Mouse (Mus musculus): ENCODE data around the gene Srl.

DNA sequence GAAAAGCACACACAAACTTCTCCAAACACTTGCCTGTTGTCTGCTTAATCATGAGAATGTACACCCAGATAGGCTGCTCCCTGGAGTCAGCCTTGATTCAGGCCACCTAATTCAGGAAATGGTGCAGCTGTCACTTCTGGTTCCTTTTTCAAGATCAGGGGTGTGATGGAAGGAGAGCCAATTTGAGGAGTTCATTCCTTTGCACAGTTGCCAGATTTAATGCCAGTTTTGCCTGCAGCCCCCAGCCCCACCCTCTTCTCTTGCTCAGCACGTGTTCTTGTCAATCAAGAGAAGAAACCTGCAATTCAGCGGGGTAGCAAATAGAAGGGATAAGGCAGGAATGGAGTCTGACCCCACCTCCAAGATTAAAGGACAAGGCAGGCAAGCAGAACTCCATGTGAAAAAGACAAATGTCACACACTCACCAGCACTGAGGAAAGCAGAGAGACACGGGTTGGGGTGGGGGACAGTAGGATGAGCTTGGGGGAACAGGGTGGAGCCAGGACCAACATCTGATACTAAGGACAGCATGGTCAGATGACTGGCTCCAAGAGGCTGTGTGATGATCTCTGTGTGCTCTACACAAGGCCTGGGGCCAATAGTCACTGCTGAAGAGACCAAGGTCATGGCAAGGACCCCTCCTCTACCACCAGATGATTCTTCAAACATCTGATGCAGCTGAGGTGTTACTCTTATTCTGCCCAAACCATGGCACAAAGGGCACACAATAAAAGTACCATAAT lies 3.8 kb downstream of the Srl start:
- TF ChIP-seq CTCF (IDR thresholded peaks at IDR 0.05; ENCODE audit: insufficient read depth, low read depth, low read length) (no peak), POLR2A (IDR thresholded peaks at IDR 0.05; ENCODE audit: insufficient read depth, low read depth, low read length) (no peak)
